Mouse (Mus musculus): ENCODE data around the gene Apex1. TPM values are rescaled to one million over a fixed set of nuclear protein-coding genes. Genes with fewer than 3 reads are reported as not detected.
"Not testable (repeated sequence)": the region's sequence is repeated elsewhere in the genome, so short reads cannot be mapped to it uniquely, and the experiment has no call there.

Apex1 gene
- total RNA-seq, 2 experiments from 2014 or later: 28.0 to 28.1 TPM

DNA sequence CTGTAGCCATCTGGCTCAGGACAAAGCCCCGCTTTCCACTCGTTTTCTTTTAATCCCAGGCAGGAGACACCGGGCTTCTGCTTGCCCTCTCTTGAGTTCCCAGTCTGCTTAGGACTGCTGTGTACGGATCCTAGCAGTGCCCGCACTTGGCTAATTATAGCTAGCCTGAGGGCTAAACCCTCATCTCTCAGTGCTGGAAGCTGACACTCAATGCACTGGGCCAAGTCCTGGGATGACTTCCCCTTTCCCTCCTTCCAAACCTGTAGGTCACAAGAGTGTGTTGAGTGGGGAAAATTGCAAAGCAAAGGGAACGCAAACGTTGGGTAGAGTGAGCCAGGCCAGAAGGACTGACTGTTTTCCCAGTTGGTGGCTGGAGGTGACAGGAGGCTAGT, 27.4 kb upstream of the Apex1 start, which contains the start of gene Klhl33:
Gene Klhl33, minus strand, starts transcription at position 134 of the 392 bp plus-strand sequence.
- peak; percentile 78 for DNase-seq
- Histone ChIP-seq H3K4me3 (peak within 1 kb of the TSS; percentile 85), H3K27ac (peak within 1 kb of the TSS; percentile 98)
- TF ChIP-seq CTCF (IDR thresholded peaks at IDR 0.05): no peak
- intact Hi-C loops (cut with DNase I): loop anchor here (2.0 to 10.0 kb wide), 2 partner anchors 27 to 167 kb away; partner anchors contain the start of genes Apex1 and Osgep

DNA sequence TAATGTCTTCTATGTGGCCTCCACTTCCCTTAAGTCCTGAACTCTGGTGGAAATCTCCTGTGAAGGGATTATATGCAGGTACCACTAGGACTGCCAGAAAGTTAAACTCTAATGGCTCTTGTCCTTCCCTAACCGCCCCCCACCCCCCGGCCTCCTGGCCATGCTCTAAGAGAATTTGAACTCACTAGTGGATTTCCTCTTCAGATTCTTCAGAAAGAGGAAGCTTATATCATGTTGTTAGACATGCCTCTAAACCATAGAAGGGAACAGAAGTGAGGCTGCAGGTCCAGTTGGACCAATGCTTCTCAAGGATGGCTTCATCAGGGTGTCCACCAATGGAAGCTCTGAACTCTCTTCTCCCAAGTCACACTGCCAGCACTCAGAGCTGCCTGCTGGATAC, 26.8 kb upstream of the Apex1 start:
- DNase-seq, H3K4me3 ChIP-seq: not testable (repeated sequence)
- intact Hi-C loops (cut with DNase I): loop anchor here (2.0 to 10.0 kb wide), 2 partner anchors 27 to 167 kb away; partner anchors contain the start of genes Apex1 and Osgep
- peak overlapping the region; percentile 98 for H3K27ac ChIP-seq

DNA sequence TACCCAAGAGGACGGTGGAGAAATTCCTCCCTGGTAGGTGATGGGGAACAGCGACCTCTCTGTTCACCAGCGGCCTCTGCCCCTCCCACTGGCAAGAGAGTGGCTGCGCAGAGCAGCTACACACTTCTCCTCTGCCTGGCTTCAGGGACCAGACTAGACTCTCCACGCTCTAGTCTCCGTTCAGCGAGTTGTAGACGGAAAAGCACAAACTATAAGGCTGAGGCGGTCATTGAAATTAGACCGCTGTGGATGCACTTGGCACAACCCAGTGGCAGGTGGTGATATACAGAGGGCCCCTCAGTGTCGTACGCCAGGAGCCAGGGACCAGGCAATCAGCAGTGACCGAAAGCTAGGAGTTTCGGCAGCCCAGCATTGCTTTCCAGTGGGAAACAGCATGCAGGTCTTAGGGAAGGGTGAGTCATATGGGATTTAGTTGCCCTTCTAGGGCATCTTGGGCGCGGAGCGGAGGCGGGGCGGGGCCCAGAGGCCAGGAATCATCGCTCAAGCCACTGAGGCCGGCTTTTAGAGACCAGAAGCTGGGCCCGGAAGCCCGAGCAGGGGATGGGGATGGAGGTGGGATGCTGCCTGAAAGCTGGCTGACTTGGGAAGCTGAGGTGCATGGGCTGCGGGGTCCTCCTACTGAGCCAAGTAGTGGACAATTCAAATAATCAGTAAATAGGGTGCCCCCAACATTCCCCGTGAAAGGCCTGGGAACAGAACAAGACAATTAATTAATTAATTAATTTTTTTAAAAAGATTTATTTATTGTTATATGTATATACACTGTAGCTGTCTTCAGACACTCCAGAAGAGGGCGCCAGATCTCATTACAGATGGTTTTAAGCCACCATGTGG, 20.6 kb upstream of the Apex1 start:
- Histone ChIP-seq H3K4me3 (peak overlapping the region; percentile 63), H3K27ac (peak overlapping the region; percentile 71)
- peak; percentile 63 for DNase-seq
- intact Hi-C loops (cut with DNase I): no loop called here
- TF ChIP-seq CTCF (IDR thresholded peaks at IDR 0.05): peak; percentile 46

DNA sequence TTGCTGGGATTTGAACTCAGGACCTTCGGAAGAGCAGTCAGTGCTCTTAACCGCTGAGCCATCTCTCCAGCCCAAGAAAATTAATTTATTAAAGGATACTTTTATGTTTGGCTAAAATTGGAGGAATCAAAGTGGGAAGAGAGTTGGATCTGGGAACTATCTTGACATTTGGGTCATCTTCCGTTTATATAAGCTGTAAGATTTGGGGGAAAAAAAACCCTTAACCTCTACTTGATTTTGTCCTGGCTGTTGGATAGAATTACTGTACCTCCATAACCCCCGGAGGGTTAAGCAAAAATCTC, 20.0 kb upstream of the Apex1 start:
- TF ChIP-seq CTCF (IDR thresholded peaks at IDR 0.05): no peak; the same call in 1 of the 2 replicates
- Histone ChIP-seq H3K27ac (no peak overlapping the region), H3K4me3 (no peak overlapping the region)
- DNase-seq: no peak
- intact Hi-C loops (cut with DNase I): no loop called here

DNA sequence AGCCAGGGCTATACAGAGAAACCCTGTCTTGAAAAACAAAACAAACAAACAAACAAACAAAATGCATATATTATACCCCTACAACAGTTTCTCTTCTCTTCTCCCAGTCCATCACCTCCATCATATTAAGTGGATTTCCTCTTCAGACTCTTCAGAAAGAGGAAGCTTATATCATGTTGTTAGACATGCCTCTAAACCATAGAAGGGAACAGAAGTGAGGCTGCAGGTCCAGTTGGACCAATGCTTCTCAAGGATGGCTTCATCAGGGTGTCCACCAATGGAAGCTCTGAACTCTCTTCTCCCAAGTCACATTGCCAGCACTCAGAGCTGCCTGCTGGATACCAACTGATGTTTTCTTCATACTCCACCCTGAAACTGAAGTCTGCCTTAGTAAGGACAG, 19.4 kb upstream of the Apex1 start:
- intact Hi-C loops (cut with DNase I); H3K27ac ChIP-seq; DNase-seq; H3K4me3 ChIP-seq: not testable (repeated sequence)

DNA sequence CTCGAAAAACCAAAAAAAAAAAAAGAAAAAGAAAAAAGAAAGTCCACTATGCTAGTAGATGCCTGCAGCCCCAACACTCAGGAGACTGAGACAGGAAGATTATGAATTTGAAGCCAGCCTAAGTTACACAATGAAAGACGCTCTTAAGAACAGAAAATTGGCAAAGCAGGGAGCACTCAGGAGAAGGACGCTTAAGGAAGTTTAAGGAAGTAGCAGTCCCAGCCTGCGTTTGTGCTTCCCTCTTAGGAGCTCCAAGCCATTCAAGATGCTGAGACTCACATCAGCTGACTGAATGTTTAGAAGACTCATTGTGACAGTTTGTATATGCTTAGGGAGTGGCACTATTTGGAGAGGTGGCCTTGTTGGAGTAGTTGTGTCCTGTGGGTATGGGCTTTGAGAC, 16.6 kb upstream of the Apex1 start:
- TF ChIP-seq CTCF (IDR thresholded peaks at IDR 0.05): no peak
- Histone ChIP-seq H3K27ac (no peak overlapping the region), H3K4me3 (no peak overlapping the region)
- intact Hi-C loops (cut with DNase I): no loop called here
- no peak for DNase-seq

DNA sequence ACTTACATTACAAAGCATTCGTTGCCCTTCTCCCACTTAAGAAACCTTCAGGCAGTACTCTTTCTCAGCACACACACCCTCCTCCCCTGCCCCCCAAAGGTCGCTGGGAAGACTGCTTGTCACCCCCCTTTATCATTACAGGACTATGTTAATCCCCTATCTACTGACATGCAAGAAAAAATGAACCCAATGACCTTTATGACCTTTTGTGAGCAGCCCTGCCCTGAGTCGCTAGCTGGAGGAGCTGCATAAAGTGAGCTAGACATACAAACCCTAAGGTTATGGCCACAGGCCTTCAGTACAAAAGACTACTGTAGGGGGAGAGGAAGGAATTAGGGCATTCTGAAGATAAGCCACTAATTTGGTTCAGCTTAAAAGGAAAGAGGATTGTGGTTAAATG, 13.4 kb upstream of the Apex1 start:
- Histone ChIP-seq H3K4me3 (no peak overlapping the region), H3K27ac (no peak overlapping the region)
- TF ChIP-seq CTCF (IDR thresholded peaks at IDR 0.05): no peak
- DNase-seq: no peak
- intact Hi-C loops (cut with DNase I): no loop called here

DNA sequence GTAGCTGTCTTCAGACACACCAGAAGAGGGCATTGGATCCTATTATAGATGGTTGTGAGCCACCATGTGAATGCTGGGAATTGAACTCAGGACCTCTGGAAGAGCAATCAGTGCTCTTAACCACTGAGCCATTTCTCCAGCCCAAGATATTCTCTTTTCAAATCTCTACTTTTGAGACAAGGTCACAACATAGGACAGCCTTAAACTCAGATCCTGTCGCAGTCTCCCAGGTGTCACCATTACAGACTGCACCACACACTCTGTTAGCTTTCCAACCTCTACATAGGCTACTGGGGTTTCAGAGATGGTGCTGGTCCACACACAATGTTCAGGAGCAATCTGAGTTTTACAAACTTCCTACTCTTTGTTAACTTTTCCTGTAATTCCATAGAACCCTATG, 1.3 kb upstream of the Apex1 start:
- Histone ChIP-seq H3K4me3 (peak overlapping the region; percentile 84), H3K27ac (peak overlapping the region; percentile 94)
- intact Hi-C loops (cut with DNase I); DNase-seq: not testable (repeated sequence)

DNA sequence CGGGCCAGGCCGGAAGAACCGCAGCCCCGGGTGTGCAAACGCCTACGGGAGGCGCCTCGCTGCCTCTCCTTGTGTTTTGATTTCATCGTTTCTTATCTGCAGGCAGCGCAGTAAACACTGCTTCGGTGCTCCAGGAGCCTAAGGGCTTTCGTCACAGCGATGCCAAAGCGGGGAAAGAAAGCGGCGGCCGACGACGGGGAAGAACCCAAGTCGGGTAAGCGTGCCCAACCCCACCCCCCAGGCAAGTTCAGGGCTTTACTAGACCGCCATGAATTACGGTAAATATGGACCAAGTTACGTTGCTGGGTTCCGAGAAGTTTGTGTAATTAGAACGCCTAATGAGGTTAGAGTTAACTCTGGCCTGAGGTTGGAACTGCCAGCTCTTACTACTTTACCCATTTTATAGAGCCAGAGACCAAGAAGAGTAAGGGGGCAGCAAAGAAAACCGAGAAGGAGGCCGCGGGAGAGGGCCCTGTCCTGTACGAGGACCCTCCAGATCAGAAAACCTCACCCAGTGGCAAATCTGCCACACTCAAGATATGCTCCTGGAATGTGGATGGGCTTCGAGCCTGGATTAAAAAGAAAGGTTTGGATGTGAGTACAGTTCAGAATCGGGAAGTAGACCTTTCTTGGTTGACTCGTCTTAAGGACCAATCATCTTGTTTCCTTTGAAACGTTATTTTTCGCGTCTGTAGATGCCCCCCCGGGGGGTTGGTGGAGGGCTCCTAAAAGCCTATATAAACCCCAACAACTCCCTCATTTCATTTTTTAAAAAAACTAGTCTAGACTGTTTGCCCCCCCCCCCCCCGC, 548 bp downstream of the Apex1 start:
- intact Hi-C loops (cut with DNase I): loop anchor here (2.0 kb wide), 1 partner anchor 29 kb away; the partner anchor contains the start of gene Klhl33
- no peak for DNase-seq
- peak overlapping the region; percentile 84 for H3K4me3 ChIP-seq
- TF ChIP-seq CTCF (IDR thresholded peaks at IDR 0.05): no peak
- H3K27ac ChIP-seq: peak overlapping the region; percentile 94

DNA sequence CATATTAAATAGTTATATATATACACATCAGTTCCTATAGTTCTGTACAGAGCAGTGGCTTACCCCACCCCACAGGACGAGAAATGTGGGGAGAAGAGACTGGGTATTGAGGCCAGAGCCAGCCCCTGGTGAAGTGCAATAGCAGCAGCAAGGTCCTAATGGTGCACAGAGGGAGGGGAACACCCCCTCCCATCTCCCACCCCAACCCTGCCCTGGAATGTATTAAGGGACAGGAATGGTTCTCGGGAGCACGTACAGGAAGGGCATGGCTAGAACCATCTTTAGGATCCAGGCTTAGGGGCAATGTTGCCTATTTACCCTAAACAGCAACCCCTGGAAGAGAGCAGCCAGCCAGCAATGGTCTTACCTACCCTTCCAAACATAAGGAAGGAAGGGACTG, 2.6 kb downstream of the Apex1 start:
- H3K27ac ChIP-seq: no peak overlapping the region; the same call in 1 of the 2 replicates
- H3K4me3 ChIP-seq: no peak overlapping the region
- TF ChIP-seq CTCF (IDR thresholded peaks at IDR 0.05): no peak
- intact Hi-C loops (cut with DNase I): no loop called here
- DNase-seq: no peak

DNA sequence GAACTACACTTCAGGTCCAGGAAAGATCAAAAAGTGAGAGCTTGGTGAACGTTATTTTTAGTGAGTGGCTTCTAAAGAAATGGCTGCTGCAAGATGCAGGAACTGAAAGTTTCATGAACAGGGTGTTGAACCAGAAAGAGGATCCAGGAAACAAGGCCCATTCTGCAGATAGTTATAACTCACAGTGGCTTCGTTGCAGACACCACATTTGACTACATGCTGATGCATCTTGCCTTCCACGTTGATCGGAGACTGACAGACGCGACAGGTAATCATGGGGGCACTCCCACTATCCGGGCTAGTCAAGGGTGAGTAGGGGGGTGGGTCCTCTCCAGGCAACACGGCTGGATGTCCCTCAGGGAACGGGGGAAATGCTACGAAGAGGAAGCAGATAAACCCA, 5.2 kb downstream of the Apex1 start:
- intact Hi-C loops (cut with DNase I): loop anchor here (5.0 kb wide), 1 partner anchor 123 kb away; the partner anchor contains the start of genes Ccnb1ip1 and Parp2
- H3K4me3 ChIP-seq: peak overlapping the region; percentile 76
- no peak for TF ChIP-seq CTCF (IDR thresholded peaks at IDR 0.05)
- peak overlapping the region; percentile 98 for H3K27ac ChIP-seq
- no peak for DNase-seq

DNA sequence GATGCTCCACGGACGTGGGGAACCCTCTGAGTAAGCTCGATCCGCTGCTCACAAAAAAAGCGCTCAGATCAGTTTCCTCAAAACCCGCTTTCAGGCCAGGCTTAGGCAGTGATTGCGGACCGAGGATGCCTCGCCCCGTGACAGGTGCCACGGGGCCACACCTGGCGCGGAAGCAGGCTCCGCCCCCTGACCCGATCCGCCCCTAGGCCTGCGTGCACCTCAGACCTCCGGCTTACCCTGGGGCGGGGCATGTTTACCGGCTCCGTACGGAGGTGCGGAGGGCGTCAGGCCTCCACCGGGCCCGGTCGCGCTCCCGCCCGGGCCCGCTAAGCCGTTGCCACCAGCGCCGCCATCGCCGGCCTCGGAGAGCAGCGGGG, 5.6 kb downstream of the Apex1 start:
- DNase-seq: no peak
- peak overlapping the region; percentile 98 for H3K27ac ChIP-seq
- H3K4me3 ChIP-seq: peak overlapping the region; percentile 76
- intact Hi-C loops (cut with DNase I): loop anchor here (5.0 kb wide), 1 partner anchor 123 kb away; the partner anchor contains the start of genes Ccnb1ip1 and Parp2
- no peak for TF ChIP-seq CTCF (IDR thresholded peaks at IDR 0.05)

Data from gastrocnemius, adult 2 months (tissue).